Mouse (Mus musculus) erythroid progenitor cell, adult 5-6 weeks (primary cell): ENCODE data around the gene Madd. TPM values are rescaled to one million over a fixed set of nuclear protein-coding genes. Genes with fewer than 3 reads are reported as not detected.
"Not testable (repeated sequence)": the region's sequence is repeated elsewhere in the genome, so short reads cannot be mapped to it uniquely, and the experiment has no call there.

Source experiments
- ATAC-seq: replicated peaks from 2 replicates; pipeline ENCODE4 v1.8.0; 2016; ENCODE audit warnings: moderate number of reproducible peaks, mild to moderate bottlenecking, moderate TSS enrichment, inconsistent platforms; ENCODE audit not compliant: poor library complexity, low FRiP score, severe bottlenecking
- total RNA-seq, 2 experiments: library from RNA; stranded (forward) in 1 of 2; stranded (reverse) in 1 of 2; fragments of 150-400 nt in 1 of 2; fragments of 186-747, 209-891 nt in 1 of 2; gene quantifications; 2 replicates each; pipeline versions ENCODE4 v1.2.3 to v1.2.4; 2015 to 2017; ENCODE audit warnings: low replicate concordance in 2 of 2

Madd gene
- total RNA-seq, 2 experiments from 2014 or later, result 10.9 to 16.2 TPM

DNA sequence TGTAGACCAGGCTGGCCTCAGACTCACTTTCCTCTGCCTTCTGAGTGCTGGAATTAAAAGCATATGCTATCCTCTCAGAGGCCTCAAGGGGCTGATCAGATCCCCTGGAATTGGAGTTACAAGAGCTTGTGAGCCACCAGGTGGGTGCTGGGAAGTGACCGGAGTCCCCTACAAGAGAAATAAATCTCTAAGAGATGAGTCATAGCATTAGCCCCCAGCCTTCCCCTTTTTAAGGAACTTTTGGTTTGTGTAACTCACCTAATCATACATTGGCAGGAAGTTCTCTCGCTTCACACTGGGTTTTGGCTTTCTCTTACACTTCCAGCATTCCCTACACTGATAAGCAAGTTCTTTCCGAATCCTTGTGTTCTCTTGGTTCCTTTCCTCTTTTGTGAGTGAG is 51.6 kb downstream of the Madd start:
- ATAC-seq, result no peak

DNA sequence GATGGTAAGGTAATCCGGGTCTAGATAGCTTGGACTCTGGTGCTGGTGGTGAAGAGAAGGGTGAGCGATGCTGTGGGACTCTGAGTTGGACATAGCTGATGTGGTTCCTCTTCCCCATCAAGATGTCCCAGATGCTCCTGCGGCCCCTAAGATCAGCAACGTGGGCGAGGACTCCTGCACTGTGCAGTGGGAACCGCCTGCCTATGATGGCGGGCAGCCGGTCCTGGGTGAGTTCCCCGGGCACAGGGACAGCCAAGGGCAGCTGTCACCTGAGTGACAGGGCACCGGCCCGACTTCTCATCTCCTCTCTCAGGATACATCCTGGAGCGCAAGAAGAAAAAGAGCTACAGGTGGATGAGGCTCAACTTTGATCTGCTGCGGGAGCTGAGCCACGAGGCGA is 52.4 kb downstream of the Madd start:
- no peak for ATAC-seq

DNA sequence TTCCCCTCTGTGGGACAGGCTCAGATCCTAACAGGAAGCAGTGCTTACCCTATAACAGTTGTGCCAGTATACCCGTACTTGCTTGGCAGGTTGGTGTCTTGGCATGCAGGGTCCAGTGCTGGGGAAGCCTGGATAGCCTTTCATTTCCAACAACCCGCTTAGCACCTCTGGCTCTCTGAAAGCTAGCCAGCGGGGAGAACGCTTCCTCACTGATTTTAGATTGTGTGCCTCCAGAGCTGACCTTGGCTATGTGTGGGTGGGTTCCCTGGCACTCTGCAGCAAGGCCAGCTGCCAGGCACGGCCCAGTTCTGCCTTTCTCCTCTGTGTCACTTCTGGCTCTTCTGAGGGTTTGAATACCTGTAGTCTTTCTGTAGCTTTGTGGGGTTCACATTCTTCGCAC is 53.5 kb downstream of the Madd start:
- no peak for ATAC-seq

DNA sequence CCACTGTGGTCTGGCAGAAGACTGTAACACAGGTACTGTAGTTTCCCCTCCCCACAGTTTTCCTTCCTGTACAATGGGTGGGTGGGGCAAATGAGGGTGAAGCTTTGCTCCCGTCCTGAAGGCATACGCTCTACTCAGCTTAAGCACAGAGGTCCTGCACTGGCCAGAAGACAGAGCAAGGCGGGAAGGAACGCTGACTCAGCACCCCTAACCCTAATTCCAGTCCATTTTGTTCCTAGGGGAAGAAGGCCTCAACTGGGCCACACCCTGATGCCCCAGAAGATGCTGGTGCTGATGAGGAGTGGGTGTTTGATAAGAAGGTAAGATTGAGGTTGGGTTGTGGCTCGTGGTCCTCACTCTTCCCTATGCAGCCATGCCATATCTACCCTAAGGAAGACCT is 54.9 kb downstream of the Madd start:
- ATAC-seq, result no peak

DNA sequence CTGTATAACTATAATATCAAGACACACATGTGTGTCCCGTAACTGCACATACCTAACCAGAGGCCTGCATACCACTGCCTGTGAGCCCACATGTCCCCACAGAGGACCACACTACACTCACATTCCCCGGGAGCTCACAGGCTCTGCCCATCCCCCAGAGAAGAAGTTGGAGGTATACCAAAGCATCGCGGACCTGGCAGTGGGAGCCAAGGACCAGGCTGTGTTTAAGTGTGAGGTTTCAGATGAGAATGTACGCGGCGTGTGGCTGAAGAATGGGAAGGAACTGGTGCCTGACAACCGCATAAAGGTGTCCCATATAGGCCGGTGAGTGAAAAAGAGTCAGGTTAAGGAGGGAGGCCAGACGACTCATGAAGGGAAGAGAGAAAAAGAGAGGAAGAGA is 58.5 kb downstream of the Madd start:
- ATAC-seq, result no peak

DNA sequence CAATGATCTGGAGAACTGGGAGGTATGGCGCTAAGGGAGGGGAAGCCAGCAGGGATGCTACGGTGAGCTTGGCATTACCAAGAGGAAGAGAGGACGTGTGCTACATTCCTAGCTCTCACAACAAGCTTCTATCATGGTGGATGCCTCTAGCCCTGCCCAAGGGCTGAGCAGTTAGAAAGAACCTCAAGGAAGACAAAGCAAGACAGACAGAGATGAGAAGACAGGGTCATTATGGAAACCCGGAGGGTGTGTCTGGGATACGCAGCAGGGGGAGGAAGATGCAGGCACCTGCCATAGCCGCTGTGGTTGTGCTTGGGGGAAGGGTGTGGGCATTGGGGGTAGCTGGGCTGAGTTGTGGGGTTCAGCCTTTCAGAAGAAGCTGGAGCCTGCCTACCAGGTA is 60.1 kb downstream of the Madd start:
- ATAC-seq, result no peak

DNA sequence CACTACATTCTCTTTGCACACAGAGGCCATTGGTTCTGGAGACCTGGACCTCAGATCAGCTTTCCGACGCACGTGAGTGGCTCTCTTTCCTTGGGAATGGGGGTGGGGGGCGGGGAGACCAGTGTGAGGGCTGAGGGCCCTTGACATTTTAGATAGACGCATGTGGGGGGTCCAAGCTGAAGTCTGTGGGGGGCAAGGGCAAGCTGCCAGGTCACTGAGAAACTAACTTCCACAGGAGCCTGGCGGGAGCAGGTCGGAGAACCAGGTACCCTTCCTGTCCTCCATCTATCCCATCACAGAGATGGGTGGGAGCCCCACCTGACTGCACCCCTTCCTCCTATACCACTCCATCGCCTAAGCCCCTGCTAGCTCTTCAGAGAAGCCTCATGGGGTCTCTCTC is 62.1 kb downstream of the Madd start:
- ATAC-seq, result no peak

DNA sequence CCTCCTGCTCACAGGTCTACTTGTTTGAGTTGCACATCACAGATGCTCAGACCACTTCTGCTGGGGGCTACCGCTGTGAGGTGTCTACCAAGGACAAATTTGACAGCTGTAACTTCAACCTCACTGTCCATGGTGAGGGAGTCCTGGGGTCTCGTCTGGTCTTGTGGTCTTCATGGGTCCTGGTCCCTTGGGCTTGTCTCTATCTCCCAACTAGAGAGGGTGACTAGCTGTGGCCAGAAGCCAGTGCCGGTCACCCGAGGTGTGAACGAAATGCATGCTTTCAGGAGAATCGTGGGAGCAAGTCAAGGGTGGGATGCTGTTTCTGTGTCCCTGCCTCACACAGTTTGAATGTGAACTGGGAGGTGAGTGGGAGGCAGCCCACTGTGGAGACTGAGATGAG is 62.6 kb downstream of the Madd start:
- ATAC-seq, result no peak

DNA sequence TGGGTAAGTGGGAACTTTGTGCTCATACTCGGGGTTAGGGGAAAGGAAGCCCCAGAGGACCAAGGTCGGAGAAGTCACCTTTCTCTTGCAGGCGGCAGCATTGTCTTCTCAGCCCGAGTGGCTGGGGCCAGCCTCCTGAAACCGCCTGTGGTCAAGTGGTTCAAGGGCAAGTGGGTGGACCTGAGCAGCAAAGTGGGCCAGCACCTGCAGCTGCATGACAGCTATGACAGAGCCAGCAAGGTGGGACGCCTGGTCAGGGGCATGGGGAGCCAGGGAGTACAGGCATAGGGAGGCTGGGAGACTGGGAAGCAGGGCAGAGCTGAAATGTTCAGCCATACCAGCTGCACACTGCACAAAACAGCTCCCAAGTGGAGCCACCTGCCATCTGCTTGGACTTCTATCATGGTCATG is 63.4 kb downstream of the Madd start:
- ATAC-seq, result no peak

DNA sequence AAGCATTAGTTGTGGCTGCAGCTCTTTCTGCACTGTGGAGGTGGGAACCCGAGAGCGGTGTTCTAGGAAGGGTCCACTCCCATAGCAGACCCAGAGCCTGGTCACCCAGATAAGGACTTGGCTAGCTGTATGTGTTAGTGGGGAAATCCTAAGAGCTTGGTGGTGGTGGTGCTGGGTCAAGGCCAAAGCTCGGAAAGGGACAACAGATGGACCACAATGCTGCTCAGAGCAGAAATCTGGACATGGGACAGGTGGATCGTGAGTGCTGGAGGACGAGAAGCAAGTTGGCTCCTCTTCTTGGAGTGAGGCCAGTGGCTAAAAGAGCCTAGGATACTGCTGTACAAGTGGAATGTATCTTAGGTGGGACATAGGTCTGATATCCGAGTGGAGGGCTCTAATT is 64.1 kb downstream of the Madd start:
- ATAC-seq, result no peak

DNA sequence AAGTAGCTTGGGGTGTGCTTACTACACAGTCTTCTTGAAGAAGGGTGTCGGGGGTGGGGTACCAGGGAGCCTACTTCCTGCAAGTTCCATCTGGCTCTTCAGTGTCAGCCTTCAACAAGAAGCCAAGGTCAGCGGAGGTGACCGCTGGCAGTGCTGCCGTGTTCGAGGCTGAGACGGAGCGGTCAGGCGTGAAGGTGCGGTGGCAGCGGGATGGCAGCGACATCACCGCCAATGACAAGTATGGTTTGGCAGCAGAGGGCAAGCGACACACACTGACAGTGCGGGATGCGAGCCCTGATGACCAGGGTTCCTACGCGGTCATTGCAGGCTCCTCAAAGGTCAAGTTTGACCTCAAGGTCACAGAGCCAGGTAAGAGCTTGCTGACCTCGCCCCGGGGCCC is 64.6 kb downstream of the Madd start:
- no peak for ATAC-seq

DNA sequence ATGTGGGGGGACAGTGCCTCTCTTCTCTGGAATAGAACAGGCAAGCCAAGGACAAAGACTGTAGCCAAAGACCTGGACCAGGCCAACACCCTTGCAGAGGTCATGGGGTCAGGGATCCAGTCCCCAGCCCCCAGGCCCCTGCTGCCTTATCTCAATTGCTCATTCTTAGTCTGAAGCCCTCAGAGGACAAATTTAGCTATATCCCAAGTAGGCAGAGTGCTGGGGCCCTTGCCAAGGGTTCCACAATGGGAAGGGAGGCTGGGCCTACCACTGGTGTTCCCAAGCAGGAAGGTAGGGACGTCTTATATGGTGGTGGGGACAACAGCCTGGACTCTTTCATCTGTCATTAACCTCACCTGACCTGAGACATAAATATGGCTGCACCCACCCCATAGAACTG is 65.0 kb downstream of the Madd start:
- ATAC-seq, result no peak

DNA sequence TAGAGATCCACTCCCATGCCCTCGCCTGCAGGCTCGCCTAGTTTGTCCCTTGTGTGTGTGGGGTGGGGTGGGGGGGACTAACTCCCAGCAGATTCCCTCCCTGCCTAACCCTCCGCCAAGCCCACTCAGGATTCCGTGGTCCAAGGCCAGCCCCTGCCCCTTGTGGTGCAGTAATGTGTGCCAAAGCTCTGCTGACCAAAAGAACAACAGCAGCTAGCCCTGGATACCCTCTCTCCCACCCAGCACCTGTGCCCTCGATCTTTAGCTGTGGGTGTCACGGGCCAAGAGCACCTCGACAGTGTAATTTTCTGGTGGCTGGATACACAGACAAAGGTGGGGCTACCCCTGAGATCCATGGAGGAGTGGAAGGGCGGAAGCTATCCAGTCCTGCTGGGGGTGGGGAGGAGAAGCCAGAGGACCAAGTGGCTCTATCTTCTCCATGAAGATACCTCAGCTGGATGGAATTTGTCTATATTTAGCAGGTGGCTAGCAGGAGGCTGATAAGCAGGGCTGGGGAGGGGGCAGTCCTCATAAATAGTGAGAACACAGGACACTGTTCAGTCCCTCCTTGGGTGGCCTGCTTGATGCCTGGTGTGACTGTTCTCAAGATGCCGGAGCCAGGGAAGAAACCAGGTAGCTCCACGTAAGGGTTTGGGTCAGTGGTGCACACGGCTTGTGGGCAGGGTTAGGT is 65.9 kb downstream of the Madd start, which contains the start of gene Mybpc3:
TSS of gene Mybpc3 (plus strand) at position 560 of the 691 bp plus-strand sequence.
- ATAC-seq, result no peak

DNA sequence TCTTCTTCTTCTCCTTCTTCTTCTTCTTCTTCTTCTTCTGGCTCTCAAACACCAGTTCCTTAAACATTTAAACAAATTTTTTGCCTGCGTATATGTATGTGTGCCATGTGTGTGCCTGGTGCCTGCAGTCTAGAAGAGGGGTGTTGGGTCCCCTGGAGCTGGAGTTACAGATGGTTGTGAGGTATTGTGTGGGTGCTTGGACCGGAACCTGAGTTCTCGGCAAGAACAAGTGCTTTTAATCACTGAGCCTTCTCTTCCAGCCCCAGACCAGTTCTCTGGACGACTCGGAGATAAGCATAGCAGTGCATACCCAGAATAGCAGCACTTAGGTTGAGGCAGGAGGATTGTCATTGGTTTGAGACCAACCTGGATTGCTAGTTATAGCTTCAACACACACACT is 66.8 kb downstream of the Madd start:
- ATAC-seq, result no peak

DNA sequence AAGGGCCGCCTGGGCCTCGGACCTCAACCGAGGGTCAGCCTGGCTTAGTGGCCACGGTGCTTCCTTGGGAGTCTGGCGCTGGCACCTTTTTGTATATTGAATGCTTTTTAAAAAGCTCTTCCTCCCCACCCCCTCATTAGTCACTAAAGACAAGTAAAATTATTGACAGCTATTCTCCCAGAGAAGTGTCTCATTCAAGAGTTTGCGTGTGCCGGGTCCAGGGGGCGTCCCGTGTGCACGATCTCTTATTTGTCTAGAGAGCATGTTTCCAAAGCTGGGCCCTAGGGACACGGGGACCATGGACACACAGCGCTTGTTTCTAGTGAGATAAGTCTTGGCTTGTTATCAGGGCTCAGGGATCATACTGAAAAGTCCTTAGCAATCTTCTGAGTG is 68.1 kb downstream of the Madd start:
- ATAC-seq, result no peak

DNA sequence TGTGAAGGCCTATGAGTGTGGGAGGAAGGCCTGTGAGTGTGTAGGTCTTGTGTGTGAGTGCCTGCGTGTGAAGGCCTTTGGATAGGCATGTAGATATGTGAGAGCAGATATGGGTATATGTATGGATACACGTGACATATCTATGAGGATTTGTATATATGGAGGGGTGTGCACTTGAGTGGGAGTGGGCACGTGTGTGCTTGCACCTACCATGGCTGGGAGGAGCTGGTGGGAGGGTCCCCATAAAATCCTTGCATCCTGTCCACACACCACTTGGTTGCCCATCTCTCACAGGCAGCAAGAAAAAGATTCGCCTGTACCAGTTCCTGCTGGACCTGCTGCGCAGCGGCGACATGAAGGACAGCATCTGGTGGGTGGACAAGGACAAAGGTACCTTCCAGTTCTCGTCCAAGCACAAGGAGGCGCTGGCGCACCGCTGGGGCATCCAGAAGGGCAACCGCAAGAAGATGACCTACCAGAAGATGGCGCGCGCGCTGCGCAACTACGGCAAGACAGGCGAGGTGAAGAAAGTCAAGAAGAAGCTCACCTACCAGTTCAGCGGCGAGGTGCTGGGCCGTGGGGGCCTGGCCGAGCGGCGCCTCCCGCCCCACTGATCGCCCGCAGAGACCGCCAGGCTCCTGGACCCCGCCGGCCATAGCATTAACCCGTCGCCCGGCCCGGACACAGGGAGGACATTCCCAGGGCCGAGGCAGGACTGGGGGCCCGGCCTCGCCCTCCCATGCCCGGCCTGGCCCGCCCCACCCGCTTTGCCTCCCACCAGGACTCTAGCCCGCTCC is 68.7 kb downstream of the Madd start:
- no peak for ATAC-seq

DNA sequence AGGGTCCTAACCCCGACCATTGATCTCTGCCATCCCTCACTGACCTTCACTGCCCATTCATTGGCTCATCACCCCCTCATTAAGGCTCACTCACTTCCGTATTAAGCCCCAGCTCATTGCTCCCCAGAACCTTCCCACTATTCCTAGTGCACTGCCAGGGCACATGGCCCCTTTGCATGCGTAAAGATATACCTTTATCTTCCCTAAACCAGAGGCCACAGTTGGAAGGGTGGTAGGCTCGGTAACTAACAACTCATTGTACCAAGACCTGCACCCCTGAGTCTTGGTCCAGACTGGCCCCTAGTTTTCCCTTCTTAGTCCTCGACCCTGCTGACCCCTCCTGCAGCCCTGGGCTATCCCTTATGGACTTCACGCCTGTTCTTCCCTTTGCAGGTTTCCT is 69.8 kb downstream of the Madd start:
- ATAC-seq, result no peak

DNA sequence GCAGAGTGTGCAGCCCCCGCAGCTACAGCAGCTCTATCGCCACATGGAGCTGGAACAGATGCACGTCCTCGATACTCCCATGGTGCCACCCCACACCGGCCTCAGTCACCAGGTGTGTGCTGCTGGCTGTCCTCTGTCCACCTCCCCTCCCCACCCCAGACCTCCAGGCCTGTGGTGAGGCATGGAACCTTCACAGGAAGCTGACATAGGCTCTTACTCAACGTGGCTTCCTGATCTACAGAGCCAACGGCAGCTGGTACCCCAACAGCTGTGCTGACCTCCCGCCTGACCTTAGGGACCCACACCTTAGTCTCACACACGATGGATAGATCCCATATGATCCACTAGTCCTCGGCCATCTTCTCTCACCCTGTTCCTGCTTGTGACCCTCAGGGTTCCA is 70.3 kb downstream of the Madd start:
- ATAC-seq, result no peak

DNA sequence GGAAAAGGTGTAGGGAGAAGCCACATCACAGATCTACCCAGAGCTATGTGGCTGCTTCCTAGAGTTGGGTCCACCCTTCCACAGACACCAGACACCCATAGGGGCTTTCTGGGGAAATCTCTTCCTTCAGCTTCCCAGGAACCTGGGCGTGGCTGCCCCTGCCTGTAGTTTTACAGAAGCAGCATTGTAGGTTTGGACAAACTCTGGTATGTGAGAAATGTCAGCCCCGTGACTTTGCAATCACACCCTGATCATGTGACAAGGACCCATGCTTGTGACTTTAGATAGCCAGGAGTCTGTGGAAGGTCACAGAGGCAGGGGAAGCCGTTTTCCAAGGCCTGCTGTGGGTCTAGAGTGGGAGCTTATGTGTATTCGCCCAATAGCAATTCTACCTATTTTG is 71.1 kb downstream of the Madd start:
- no peak for ATAC-seq

DNA sequence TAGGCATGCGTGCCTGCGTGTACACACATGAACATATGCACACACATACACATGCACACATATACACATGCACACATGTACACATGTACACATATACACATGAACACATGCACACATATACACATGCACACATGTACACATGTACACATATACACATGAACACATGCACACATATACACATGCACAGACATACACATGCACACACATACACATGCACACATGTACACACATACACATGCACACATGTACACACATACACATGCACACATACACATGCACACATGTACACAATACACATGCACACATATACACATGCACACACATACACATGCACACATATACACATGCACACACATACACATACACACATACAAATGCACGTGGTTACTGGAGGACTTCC is 71.8 kb downstream of the Madd start:
- ATAC-seq, result not testable (repeated sequence)

DNA sequence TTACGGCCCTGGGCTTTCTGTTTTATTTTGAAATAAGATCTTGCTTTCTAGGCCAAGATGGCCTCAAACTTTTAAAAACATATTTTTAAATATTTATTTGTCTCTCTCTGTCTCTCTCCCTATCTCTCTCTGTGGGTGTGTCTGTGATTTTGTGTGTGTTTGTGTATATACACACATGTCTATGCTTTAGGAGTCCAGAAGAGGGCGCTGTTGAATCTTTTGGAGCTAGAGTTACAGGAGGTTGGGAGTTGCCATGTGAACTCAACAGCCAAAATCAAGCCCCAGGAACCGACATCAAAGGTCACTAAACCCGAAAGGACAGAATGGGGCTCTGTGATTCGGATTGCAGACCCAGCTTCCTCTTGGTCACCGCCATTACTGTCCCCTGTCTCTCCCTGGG is 73.2 kb downstream of the Madd start:
- no peak for ATAC-seq
